Mouse (Mus musculus): ENCODE measurements at regions not wholly inside any gene's neighbourhood (a gene's known extent, or its start where the extent isn't known, plus 50 kb on each side); places are given as distances from the start of the nearest gene placed in this dataset.
"Not testable (repeated sequence)": the region's sequence is repeated elsewhere in the genome, so short reads cannot be mapped to it uniquely, and the experiment has no call there.

- TF ChIP-seq CTCF (IDR thresholded peaks at IDR 0.05; ENCODE audit: extremely low read depth, insufficient read depth, insufficient read length, insufficient replicate concordance); POLR2A (IDR thresholded peaks at IDR 0.05; ENCODE audit: low read depth, low read length): not testable (repeated sequence)
Measured at GRCm38 (mm10) chr5:3146544-3147295, 194.6 kb upstream of the Cdk6 start.
